Mouse (Mus musculus) CH12.LX (cell line): ENCODE data around the gene Hist1h4d. TPM values are rescaled to one million over a fixed set of nuclear protein-coding genes. Genes with fewer than 3 reads are reported as not detected.

ENCODE experiments used
- DNase-seq: peaks from one replicate; pipeline ENCODE4 v3.0.0-alpha.2; 2013; ENCODE audit errors: extremely low read depth
- H3K27ac ChIP-seq: 2 replicates; pipeline ENCODE4 v1.5.1; 2012; ENCODE audit warnings: low read depth, mild to moderate bottlenecking, control low read depth, moderate library complexity; ENCODE audit not compliant: insufficient read depth
- H3K27me3 ChIP-seq: replicated peaks from 2 replicates; pipeline ENCODE3; 2012; ENCODE audit warnings: inconsistent platforms
- H3K36me3 ChIP-seq, 2 experiments: replicated peaks in 1 of 2; 2 replicates each; pipeline versions ENCODE3 to v1.6.1; 2012; ENCODE audit warnings: inconsistent platforms in 1 of 2, low read length in 1 of 2, mild to moderate bottlenecking in 1 of 2, mixed read lengths in 1 of 2, moderate library complexity in 1 of 2; ENCODE audit not compliant: control insufficient read depth in 1 of 2, insufficient read depth in 1 of 2
- H3K4me1 ChIP-seq, 2 experiments: 2 replicates each; pipeline ENCODE4 v1.6.1; 2012; ENCODE audit warnings: inconsistent platforms in 1 of 2, moderate library complexity in 1 of 2; ENCODE audit not compliant: insufficient read depth in 2 of 2, control insufficient read depth in 1 of 2
- H3K4me2 ChIP-seq: 2 replicates; pipeline ENCODE4 v1.6.1; 2012; ENCODE audit warnings: low read depth, mild to moderate bottlenecking, control low read depth; ENCODE audit not compliant: poor library complexity, insufficient read depth, severe bottlenecking
- H3K4me3 ChIP-seq, 3 experiments: fragments of 150-350 bp in 1 of 3; sonication (generic) in 1 of 3; replicated peaks in 1 of 3; 2 replicates each; pipeline versions ENCODE3 to v1.5.1; 2011 to 2012; ENCODE audit warnings: low read depth in 2 of 3, low read length in 2 of 3, mild to moderate bottlenecking in 2 of 3, moderate library complexity in 2 of 3, control low read depth in 1 of 3, improper control_type of control experiment in 1 of 3, inconsistent platforms in 1 of 3, mixed read lengths in 1 of 3; ENCODE audit not compliant: poor library complexity in 1 of 3
- H3K79me2 ChIP-seq: replicated peaks from 2 replicates; pipeline ENCODE4 v1.6.1; 2012; ENCODE audit warnings: mild to moderate bottlenecking, moderate library complexity; ENCODE audit not compliant: control insufficient read depth, poor library complexity, insufficient read depth, severe bottlenecking; ENCODE audit errors: extremely low read depth
- H3K9ac ChIP-seq: 2 replicates; pipeline ENCODE4 v1.6.1; 2012; ENCODE audit warnings: low read depth, mild to moderate bottlenecking, control low read depth, moderate library complexity; ENCODE audit not compliant: insufficient read depth
- H3K9me3 ChIP-seq: replicated peaks from 2 replicates; pipeline ENCODE3; 2012; ENCODE audit warnings: low read length, inconsistent platforms, mixed read lengths
- BHLHE40 ChIP-seq: IDR thresholded peaks from 2 replicates; pipeline ENCODE4 v1.6.1; 2011; ENCODE audit warnings: mild to moderate bottlenecking, low read depth, low read length, improper control_type of control experiment
- CHD1 ChIP-seq: IDR thresholded peaks from 2 replicates; pipeline ENCODE4 v1.6.1; 2012; ENCODE audit warnings: low read depth, low read length, improper control_type of control experiment, inconsistent platforms
- CHD2 ChIP-seq: IDR thresholded peaks from 2 replicates; pipeline ENCODE4 v1.6.1; 2011; ENCODE audit warnings: low read length, improper control_type of control experiment
- ELF1 ChIP-seq: IDR thresholded peaks from 2 replicates; pipeline ENCODE4 v1.6.1; 2014; ENCODE audit warnings: low read depth, mild to moderate bottlenecking, inconsistent platforms, low read length, improper control_type of control experiment
- EP300 ChIP-seq: IDR thresholded peaks from 2 replicates; pipeline ENCODE4 v1.6.1; 2011; ENCODE audit warnings: low read length, improper control_type of control experiment
- ETS1 ChIP-seq: conservative IDR thresholded peaks from 2 replicates; pipeline ENCODE4 v1.6.1; 2012; ENCODE audit warnings: low read depth, mild to moderate bottlenecking, inconsistent platforms, low read length, improper control_type of control experiment, moderate library complexity
- GABPA ChIP-seq: IDR thresholded peaks from 2 replicates; pipeline ENCODE4 v1.6.1; 2012; ENCODE audit warnings: low read depth, low read length, improper control_type of control experiment, inconsistent platforms; ENCODE audit not compliant: insufficient replicate concordance
- HCFC1 ChIP-seq: IDR thresholded peaks from 2 replicates; pipeline ENCODE4 v1.6.1; 2012; ENCODE audit warnings: low read depth, mild to moderate bottlenecking, inconsistent platforms, low read length, improper control_type of control experiment
- IRF4 ChIP-seq: IDR thresholded peaks from 2 replicates; pipeline ENCODE4 v1.6.1; 2014; ENCODE audit warnings: low read depth, mild to moderate bottlenecking, inconsistent platforms, low read length, improper control_type of control experiment
- JUN ChIP-seq: IDR thresholded peaks from 2 replicates; pipeline ENCODE4 v1.6.1; 2011; ENCODE audit warnings: low read depth, mild to moderate bottlenecking, low read length, improper control_type of control experiment, moderate library complexity; ENCODE audit not compliant: insufficient read depth
- JUND ChIP-seq: conservative IDR thresholded peaks from 2 replicates; pipeline ENCODE4 v1.6.1; 2011; ENCODE audit warnings: low read depth, low read length, improper control_type of control experiment
- KAT2A ChIP-seq: IDR thresholded peaks from 2 replicates; pipeline ENCODE4 v1.6.1; 2012; ENCODE audit warnings: low read length, improper control_type of control experiment, inconsistent platforms; ENCODE audit not compliant: insufficient replicate concordance
- MAFK ChIP-seq: IDR thresholded peaks from 2 replicates; pipeline ENCODE4 v1.6.1; 2011; ENCODE audit warnings: low read length, improper control_type of control experiment; ENCODE audit not compliant: insufficient replicate concordance
- MAX ChIP-seq: IDR thresholded peaks from 2 replicates; pipeline ENCODE4 v1.6.1; 2011; ENCODE audit warnings: low read length, improper control_type of control experiment
- MAZ ChIP-seq: IDR thresholded peaks from 2 replicates; pipeline ENCODE4 v1.6.1; 2012; ENCODE audit warnings: low read depth, mild to moderate bottlenecking, inconsistent platforms, low read length, improper control_type of control experiment, moderate library complexity
- MEF2A ChIP-seq: IDR thresholded peaks from 2 replicates; pipeline ENCODE4 v1.6.1; 2014; ENCODE audit warnings: low read depth, mild to moderate bottlenecking, inconsistent platforms, low read length, improper control_type of control experiment, borderline replicate concordance
- MYC ChIP-seq: IDR thresholded peaks from 2 replicates; pipeline ENCODE4 v1.6.1; 2011; ENCODE audit warnings: low read depth, mild to moderate bottlenecking, improper control_type of control experiment, low read length
- NELFE ChIP-seq: IDR thresholded peaks from 2 replicates; pipeline ENCODE4 v1.6.1; 2011; ENCODE audit warnings: low read depth, low read length, improper control_type of control experiment
- NRF1 ChIP-seq: IDR thresholded peaks from 2 replicates; pipeline ENCODE4 v1.6.1; 2014; ENCODE audit warnings: low read depth, mild to moderate bottlenecking, inconsistent platforms, low read length, improper control_type of control experiment, moderate library complexity
- PAX5 ChIP-seq: IDR thresholded peaks from 2 replicates; pipeline ENCODE4 v1.6.1; 2012; ENCODE audit warnings: low read length, inconsistent platforms, mixed read lengths
- POLR2A ChIP-seq: IDR thresholded peaks from 2 replicates; pipeline ENCODE4 v1.6.1; 2011; ENCODE audit warnings: low read depth, mild to moderate bottlenecking, improper control_type of control experiment, low read length
- POLR2AphosphoS2 ChIP-seq: IDR thresholded peaks from 2 replicates; pipeline ENCODE4 v1.6.1; 2011; ENCODE audit warnings: low read depth, low read length, improper control_type of control experiment
- RAD21 ChIP-seq: IDR thresholded peaks from 2 replicates; pipeline ENCODE4 v1.6.1; 2011; ENCODE audit warnings: low read depth, mild to moderate bottlenecking, low read length, improper control_type of control experiment, moderate library complexity
- RCOR1 ChIP-seq: conservative IDR thresholded peaks from 2 replicates; pipeline ENCODE4 v1.6.1; 2012; ENCODE audit warnings: low read depth, mild to moderate bottlenecking, inconsistent platforms, low read length, improper control_type of control experiment
- SIN3A ChIP-seq: IDR thresholded peaks from 2 replicates; pipeline ENCODE4 v1.6.1; 2012; ENCODE audit warnings: low read length, improper control_type of control experiment, inconsistent platforms
- TBP ChIP-seq: conservative IDR thresholded peaks from 2 replicates; pipeline ENCODE4 v1.6.1; 2011; ENCODE audit warnings: low read depth, low read length, improper control_type of control experiment
- TCF12 ChIP-seq: IDR thresholded peaks from 2 replicates; pipeline ENCODE4 v1.6.1; 2014; ENCODE audit warnings: low read depth, mild to moderate bottlenecking, inconsistent platforms, low read length, improper control_type of control experiment
- UBTF ChIP-seq: IDR thresholded peaks from 2 replicates; pipeline ENCODE4 v1.6.1; 2012; ENCODE audit warnings: low read depth, mild to moderate bottlenecking, inconsistent platforms, low read length, improper control_type of control experiment, moderate library complexity
- USF2 ChIP-seq: conservative IDR thresholded peaks from 2 replicates; pipeline ENCODE4 v1.6.1; 2011; ENCODE audit warnings: low read depth, low read length, improper control_type of control experiment
- ZC3H11A ChIP-seq: IDR thresholded peaks from 2 replicates; pipeline ENCODE4 v1.6.1; 2012; ENCODE audit warnings: low read depth, mild to moderate bottlenecking, inconsistent platforms, low read length, improper control_type of control experiment
- ZKSCAN1 ChIP-seq: IDR thresholded peaks from 2 replicates; pipeline ENCODE4 v1.6.1; 2012; ENCODE audit warnings: low read depth, inconsistent platforms, low read length, improper control_type of control experiment, borderline replicate concordance
- ZMIZ1 ChIP-seq: IDR thresholded peaks from 2 replicates; pipeline ENCODE4 v1.6.1; 2012; ENCODE audit warnings: low read depth, mild to moderate bottlenecking, inconsistent platforms, low read length, improper control_type of control experiment
- dilution Hi-C: fragments of 300-500 bp; cut with MboI; formaldehyde crosslinking; loops from 2 replicates; pipeline ENCODE4 v1.14.3; 2020; ENCODE audit warnings: low sequenced_read_pairs; ENCODE audit not compliant: extremely low pct_unique_long_range_greater_than_20kb, extremely low pct_ligation_motif_present
- in situ Hi-C: fragments of 300-500 bp; cut with MboI; formaldehyde crosslinking; loops from 3 replicates; pipeline ENCODE4 v1.14.3; 2019; ENCODE audit warnings: low sequenced_read_pairs, low pct_ligation_motif_present, low pct_unique_long_range_greater_than_20kb, mixed read lengths
- polyA plus RNA-seq: library from polyadenylated mRNA; unstranded; fragments of >175 nt; gene quantifications from 2 replicates; pipeline ENCODE4 v1.2.1, GENCODE M21; 2012; ENCODE audit warnings: low read depth; ENCODE audit not compliant: insufficient read length
- total RNA-seq, 2 experiments: library from RNA; depleted of rRNA; stranded (reverse); fragments of 300-350 nt in 1 of 2; fragments of >200 nt in 1 of 2; gene quantifications; 2 replicates each; pipeline ENCODE4 v1.2.3; 2012 to 2014

The Hist1h4d gene
- total and polyA plus RNA-seq, 3 experiments, result 6.7 to 1,831 (median 27.7) TPM

- no peak; the same call in 1 of the 2 replicates for TF ChIP-seq MYC
- TF ChIP-seq ELF1, result 0 out of 2 replicates have a peak, but pooled peaks have one; percentile 36
- TF ChIP-seq BHLHE40, result 0 out of 2 replicates have a peak, but pooled peaks have one; percentile 4
- peak; percentile 95 for TF ChIP-seq POLR2A
- 0 out of 2 replicates have a peak, but pooled peaks have one; percentile 37 for TF ChIP-seq NRF1
- peak; percentile 71 for TF ChIP-seq HCFC1
- peak; percentile 99 for TF ChIP-seq TCF12
- TF ChIP-seq TBP, result peak; percentile 99
- no peak; the same call in 1 of the 2 replicates for TF ChIP-seq JUND
- peak; percentile 64 for TF ChIP-seq MAZ
- no peak for TF ChIP-seq JUN
- TF ChIP-seq ZMIZ1, result peak; percentile 100
- TF ChIP-seq, all 38 proteins: peak for 22
Measured at GRCm38 (mm10) chr13:23554925-23555838, 26.2 kb upstream of the Hist1h4d start (continued).

GRCm38 (mm10) chr13:23555839-23556416 is 25.5 kb upstream of the Hist1h4d start:
- H3K27ac ChIP-seq, result peak overlapping the region; percentile 83
- H3K79me2 ChIP-seq, result no peaks in the 10 kb centered on the region
- no peaks in the 10 kb centered on the region for H3K36me3 ChIP-seq
- peak overlapping the region; percentile 65 for H3K4me2 ChIP-seq
- peak overlapping the region; percentile 73 for H3K9ac ChIP-seq
- H3K27me3 ChIP-seq, result no peaks in the 10 kb centered on the region
- peak overlapping the region; percentile 22 to 54 (median 50) for H3K4me3 ChIP-seq
- DNase-seq, result peak; percentile 93
- no peaks in the 10 kb centered on the region for H3K9me3 ChIP-seq
- in situ Hi-C loops, result loop anchor here (25.0 kb wide), 1 partner anchor 1819 kb away; the partner anchor contains the start of gene Hist1h4j
- H3K4me1 ChIP-seq, result peaks cover 4 to 23% of the 10 kb centered on the region in 2 experiments; a peak in 3 of 4 replicates
- dilution Hi-C loops, result no loop called here
- TF ChIP-seq POLR2AphosphoS2, result peak; percentile 100
- TF ChIP-seq KAT2A, result no peak
- 0 out of 2 replicates have a peak, but pooled peaks have one; percentile 49 for TF ChIP-seq MAFK
- no peak for TF ChIP-seq PAX5
- TF ChIP-seq EP300, result no peak
- TF ChIP-seq CHD1, result peak; percentile 97; the same call in 1 of the 2 replicates
- TF ChIP-seq MAZ, result peak; percentile 80; the same call in 1 of the 2 replicates
- TF ChIP-seq ETS1, result no peak
- TF ChIP-seq IRF4, result 0 out of 2 replicates have a peak, but pooled peaks have one; percentile 1
- TF ChIP-seq JUN, result no peak
- TF ChIP-seq ZC3H11A, result no peak
- TF ChIP-seq ZMIZ1, result peak; percentile 99
- no peak for TF ChIP-seq UBTF
- TF ChIP-seq TBP, result peak; percentile 96
- TF ChIP-seq CHD2, result peak; percentile 90; the same call in 1 of the 2 replicates
- no peak for TF ChIP-seq ZKSCAN1
- no peak for TF ChIP-seq USF2
- 0 out of 2 replicates have a peak, but pooled peaks have one; percentile 44 for TF ChIP-seq ELF1
- TF ChIP-seq HCFC1, result peak; percentile 53
- TF ChIP-seq GABPA, result no peak
- TF ChIP-seq NELFE, result peak; percentile 91
- TF ChIP-seq SIN3A, result no peak; the same call in 1 of the 2 replicates
- TF ChIP-seq RCOR1, result peak; percentile 77; the same call in 1 of the 2 replicates
- TF ChIP-seq MEF2A, result peak; percentile 48; the same call in 1 of the 2 replicates
- TF ChIP-seq JUND, result no peak
- TF ChIP-seq POLR2A, result peak; percentile 97
- no peak for TF ChIP-seq NRF1
- no peak for TF ChIP-seq RAD21
- peak; percentile 80 for TF ChIP-seq MAX
